Mouse (Mus musculus) spleen, adult 12 weeks (tissue): ENCODE results near the gene 4933434E20Rik.

Source experiments
- DNase-seq: peaks from one replicate; pipeline ENCODE4 v3.0.0; 2022; ENCODE audit warnings: low spot score

The 4933434E20Rik gene

GRCm38 (mm10) chr3:90051441-90052350 lies at the start of gene 4933434E20Rik:
Gene 4933434E20Rik (plus strand): TSS chr3:90051636.
- no peak for DNase-seq

- no peak for DNase-seq
Measured at GRCm38 (mm10) chr3:90004091-90004796, 47.2 kb upstream of the 4933434E20Rik start.

- no peak for DNase-seq
Measured at GRCm38 (mm10) chr3:90010291-90010690, 41.1 kb upstream of the 4933434E20Rik start.

GRCm38 (mm10) chr3:90016626-90017025 lies 34.8 kb upstream of the 4933434E20Rik start:
- DNase-seq: no peak

GRCm38 (mm10) chr3:90034653-90035052 lies 16.8 kb upstream of the 4933434E20Rik start:
- no peak for DNase-seq

GRCm38 (mm10) chr3:90036263-90036662 lies 15.2 kb upstream of the 4933434E20Rik start:
- DNase-seq: no peak

- DNase-seq: no peak
Measured at GRCm38 (mm10) chr3:90049691-90050090, 1.7 kb upstream of the 4933434E20Rik start.

GRCm38 (mm10) chr3:90052351-90053241 lies 1.2 kb downstream of the 4933434E20Rik start, which contains the start of gene Ubap2l:
Gene Ubap2l (minus strand): TSS chr3:90052628.
- peak; percentile 89 for DNase-seq

- no peak for DNase-seq
Measured at GRCm38 (mm10) chr3:90061549-90061948, 10.1 kb downstream of the 4933434E20Rik start.

GRCm38 (mm10) chr3:90062539-90062938 lies 11.1 kb downstream of the 4933434E20Rik start:
- no peak for DNase-seq

GRCm38 (mm10) chr3:90064383-90064782 lies 12.9 kb downstream of the 4933434E20Rik start:
- no peak for DNase-seq

GRCm38 (mm10) chr3:90065553-90065952 lies 14.1 kb downstream of the 4933434E20Rik start:
- DNase-seq: peak; percentile 33

GRCm38 (mm10) chr3:90067851-90068250 lies 16.4 kb downstream of the 4933434E20Rik start:
- DNase-seq: no peak

- DNase-seq: no peak
Measured at GRCm38 (mm10) chr3:90069688-90070087, 18.3 kb downstream of the 4933434E20Rik start.

GRCm38 (mm10) chr3:90072294-90072693 lies 20.9 kb downstream of the 4933434E20Rik start, which contains the start of gene Tpm3:
Gene Tpm3 (plus strand): TSS chr3:90072649.
- DNase-seq: no peak

- DNase-seq: peak; percentile 65
Measured at GRCm38 (mm10) chr3:90076921-90077716, 25.7 kb downstream of the 4933434E20Rik start.

- DNase-seq: no peak
Measured at GRCm38 (mm10) chr3:90078224-90078623, 26.8 kb downstream of the 4933434E20Rik start.

- DNase-seq: peak; percentile 86
Measured at GRCm38 (mm10) chr3:90079133-90079762, 27.8 kb downstream of the 4933434E20Rik start.

- DNase-seq: peak; percentile 72
Measured at GRCm38 (mm10) chr3:90079763-90080497, 28.5 kb downstream of the 4933434E20Rik start.

- no peak for DNase-seq
Measured at GRCm38 (mm10) chr3:90080498-90080863, 29.0 kb downstream of the 4933434E20Rik start.
